In genomic region chr16:77648181-77648580, GRCm38 (mm10) we compare ENCODE assay signal across 23 mouse cellular contexts. TPM values are rescaled to one million over a fixed set of nuclear protein-coding genes. Genes with fewer than 3 reads are reported as not detected.
DNase-seq lines count a peak whose midpoint lies in the region; ATAC-seq lines count a peak whose summit lies in the region.
"Had no signal": no experiment of that assay in that cellular context is flagged by ENCODE, and none has a peak within 500 bp of the region (broad histone marks: within the 10 kb centered on the region; RNA-seq: fewer than 3 reads in every experiment).

No protein-coding gene starts in this region.

- peaks cover 30% of the 10 kb centered on the region for H3K4me1 ChIP-seq in forebrain, embryonic 12.5 days
- H3K4me1 ChIP-seq in forebrain, embryonic 14.5 days (ENCODE audit: control insufficient read depth, insufficient read depth, low read length) = peaks cover 25% of the 10 kb centered on the region
- peaks cover 32% of the 10 kb centered on the region for H3K4me1 ChIP-seq in hindbrain, embryonic 14.5 days (replicated peaks; ENCODE audit: control insufficient read depth, insufficient read depth, low read length)
- H3K4me1 ChIP-seq in midbrain, embryonic 16.5 days (ENCODE audit: control insufficient read depth, insufficient read depth, low read length) = peaks cover 22% of the 10 kb centered on the region

- no peaks in the 10 kb centered on the region for H3K9me3 ChIP-seq in forebrain, embryonic 12.5 days
- H3K9me3 ChIP-seq in forebrain, embryonic 14.5 days (replicated peaks; ENCODE audit: control insufficient read depth, low read length) = no peaks in the 10 kb centered on the region
- no peaks in the 10 kb centered on the region for H3K9me3 ChIP-seq in hindbrain, embryonic 14.5 days (ENCODE audit: control insufficient read depth, low read length)
- no peaks in the 10 kb centered on the region for H3K9me3 ChIP-seq in midbrain, embryonic 16.5 days (replicated peaks; ENCODE audit: control insufficient read depth, low read length, poor library complexity, severe bottlenecking)
- H3K9me3 ChIP-seq: limb, embryonic 13.5 days; liver, embryonic 15.5 days; megakaryocyte, embryonic 14.5 days had no signal

- H3K4me3 ChIP-seq in forebrain, embryonic 12.5 days (replicated peaks) = no peak overlapping the region
- no peak overlapping the region for H3K4me3 ChIP-seq in forebrain, embryonic 14.5 days (ENCODE audit: low read depth, low read length)
- H3K4me3 ChIP-seq in hindbrain, embryonic 14.5 days (replicated peaks; ENCODE audit: low read length) = no peak overlapping the region; the same call in 1 of the 2 replicates
- H3K4me3 ChIP-seq in midbrain, embryonic 16.5 days (ENCODE audit: low read depth, low read length) = no peak overlapping the region
- H3K4me3 ChIP-seq: limb, embryonic 13.5 days; liver, embryonic 15.5 days; megakaryocyte, embryonic 14.5 days had no signal

- no peak overlapping the region for H3K9ac ChIP-seq in forebrain, embryonic 12.5 days
- peak overlapping the region; percentile 47; the same call in 1 of the 2 replicates for H3K9ac ChIP-seq in forebrain, embryonic 14.5 days (ENCODE audit: low read length)
- H3K9ac ChIP-seq in hindbrain, embryonic 14.5 days = peak overlapping the region; percentile 52
- H3K9ac ChIP-seq in midbrain, embryonic 16.5 days (ENCODE audit: low read depth, low read length) = peak overlapping the region; percentile 46; the same call in 1 of the 2 replicates
- H3K9ac ChIP-seq: limb, embryonic 13.5 days; liver, embryonic 15.5 days had no signal

- H3K27ac ChIP-seq in forebrain, embryonic 12.5 days = peak overlapping the region; percentile 71
- H3K27ac ChIP-seq in forebrain, embryonic 14.5 days (ENCODE audit: low read depth, low read length) = peak overlapping the region; percentile 78
- peak overlapping the region; percentile 100 for H3K27ac ChIP-seq in hindbrain, embryonic 14.5 days
- peak overlapping the region; percentile 60 for H3K27ac ChIP-seq in midbrain, embryonic 16.5 days (ENCODE audit: low read length)
- H3K27ac ChIP-seq: left cerebral cortex, adult 2 months; limb, embryonic 13.5 days; liver, embryonic 15.5 days had no signal

- no peaks in the 10 kb centered on the region for H3K27me3 ChIP-seq in forebrain, embryonic 12.5 days
- no peaks in the 10 kb centered on the region for H3K27me3 ChIP-seq in forebrain, embryonic 14.5 days (replicated peaks; ENCODE audit: control insufficient read depth, insufficient read depth, low read length)
- H3K27me3 ChIP-seq in hindbrain, embryonic 14.5 days (ENCODE audit: control insufficient read depth, insufficient read depth, low read length) = no peaks in the 10 kb centered on the region
- no peaks in the 10 kb centered on the region for H3K27me3 ChIP-seq in midbrain, embryonic 16.5 days (ENCODE audit: control insufficient read depth, insufficient read depth, low read depth, low read length)
- H3K27me3 ChIP-seq: limb, embryonic 13.5 days; liver, embryonic 15.5 days; megakaryocyte, embryonic 14.5 days had no signal

- no peaks in the 10 kb centered on the region for H3K36me3 ChIP-seq in forebrain, embryonic 12.5 days (replicated peaks)
- no peaks in the 10 kb centered on the region for H3K36me3 ChIP-seq in forebrain, embryonic 14.5 days (ENCODE audit: control insufficient read depth, insufficient read depth, low read length)
- H3K36me3 ChIP-seq in hindbrain, embryonic 14.5 days (replicated peaks; ENCODE audit: control insufficient read depth, insufficient read depth) = no peaks in the 10 kb centered on the region
- H3K36me3 ChIP-seq in midbrain, embryonic 16.5 days (ENCODE audit: control insufficient read depth, insufficient read depth, low read length) = no peaks in the 10 kb centered on the region
- H3K36me3 ChIP-seq: limb, embryonic 13.5 days; liver, embryonic 15.5 days had no signal

- H3K4me2 ChIP-seq in forebrain, embryonic 12.5 days = no peak overlapping the region
- H3K4me2 ChIP-seq in forebrain, embryonic 14.5 days (ENCODE audit: low read length) = peak overlapping the region; percentile 21
- peak overlapping the region; percentile 61 for H3K4me2 ChIP-seq in hindbrain, embryonic 14.5 days (replicated peaks)
- H3K4me2 ChIP-seq in midbrain, embryonic 16.5 days (ENCODE audit: low read length) = peak overlapping the region; percentile 44
- H3K4me2 ChIP-seq: heart, embryonic 11.5 days; limb, embryonic 13.5 days; liver, embryonic 15.5 days had no signal

- WGBS in forebrain, embryonic 12.5 days = 42% methylated on average over 2 of the region's 2 CpGs
- 24% methylated on average over 2 of the region's 2 CpGs for WGBS in forebrain, embryonic 14.5 days
- 23% methylated on average over 2 of the region's 2 CpGs for WGBS in hindbrain, embryonic 14.5 days
- WGBS in midbrain, embryonic 16.5 days = 14% methylated on average over 2 of the region's 2 CpGs

- ATAC-seq in forebrain, embryonic 12.5 days (ENCODE audit: low FRiP score) = no peak
- ATAC-seq in forebrain, embryonic 14.5 days = no peak
- no peak for ATAC-seq in hindbrain, embryonic 14.5 days (ENCODE audit: low FRiP score)
- no peak for ATAC-seq in midbrain, embryonic 16.5 days
- no peak for ATAC-seq in erythroid progenitor cell, adult 5-6 weeks (replicated peaks; ENCODE audit: low FRiP score, poor library complexity, severe bottlenecking)

- peak; percentile 74 for DNase-seq in forebrain, embryonic 14.5 days (ENCODE audit: low spot score)
- DNase-seq in hindbrain, embryonic 14.5 days (ENCODE audit: low spot score) = no peak
- no peak for DNase-seq in frontal cortex, adult 2 months (ENCODE audit: extremely low spot score in 1 of 2, low spot score in 1 of 2)
- no peak for DNase-seq in heart, postnatal 4 days
- DNase-seq: cerebellum, adult 9-11 months; heart, postnatal 36 days; kidney, adult 18-20 months; kidney, postnatal 10 days; lung, postnatal 10 days; right cerebral cortex, postnatal 4 days; thymus, postnatal 25 days had no signal

RNA-seq across cellular contexts. Expression of gene Gm11146, which starts 46.3 kb away (rescaled TPM):
- polyA plus RNA-seq in forebrain, embryonic 12.5 days (2016; fragmentation: Nextera tagmentation; extraction: Ambion mirVana) = not detected in 2 replicates
- not detected in 2 replicates for polyA plus RNA-seq in forebrain, embryonic 14.5 days (2014; fragmentation: Nextera tagmentation; extraction: Ambion mirVana)
- polyA plus RNA-seq in hindbrain, embryonic 14.5 days (2014; fragmentation: Nextera tagmentation; extraction: Ambion mirVana) = not detected in 2 replicates
- not detected in 2 replicates for polyA plus RNA-seq in midbrain, embryonic 16.5 days (2015; fragmentation: Nextera tagmentation; extraction: Ambion mirVana)
- polyA plus RNA-seq in frontal cortex, adult 2 months (2012; rRNA removed) = not detected in 2 replicates
- not detected in 2 replicates for total RNA-seq in erythroid progenitor cell, adult 5-6 weeks (2015; ENCODE audit: low replicate concordance)
- total RNA-seq in erythroid progenitor cell, adult 5-6 weeks (2017; ENCODE audit: low replicate concordance) = not detected in 2 replicates
- total RNA-seq in heart, postnatal 4 days (2021) = not detected
- total RNA-seq: adrenal gland, postnatal 4 days; ES-E14; heart, postnatal 36 days; layer of hippocampus, adult 8-10 months; left cerebral cortex, adult 2 months had no signal
- polyA plus RNA-seq: gonadal fat pad, adult 2 months; heart, embryonic 11.5 days; limb, embryonic 13.5 days; liver, embryonic 15.5 days had no signal
